Mouse (Mus musculus): ENCODE results near the gene Flrt3. TPM values are rescaled to one million over a fixed set of nuclear protein-coding genes. Genes with fewer than 3 reads are reported as not detected.

Gene Flrt3
- polyA plus RNA-seq (2014; fragmentation: Nextera tagmentation; extraction: Ambion mirVana) = 41.3 and 46.4 TPM in 2 replicates

DNA sequence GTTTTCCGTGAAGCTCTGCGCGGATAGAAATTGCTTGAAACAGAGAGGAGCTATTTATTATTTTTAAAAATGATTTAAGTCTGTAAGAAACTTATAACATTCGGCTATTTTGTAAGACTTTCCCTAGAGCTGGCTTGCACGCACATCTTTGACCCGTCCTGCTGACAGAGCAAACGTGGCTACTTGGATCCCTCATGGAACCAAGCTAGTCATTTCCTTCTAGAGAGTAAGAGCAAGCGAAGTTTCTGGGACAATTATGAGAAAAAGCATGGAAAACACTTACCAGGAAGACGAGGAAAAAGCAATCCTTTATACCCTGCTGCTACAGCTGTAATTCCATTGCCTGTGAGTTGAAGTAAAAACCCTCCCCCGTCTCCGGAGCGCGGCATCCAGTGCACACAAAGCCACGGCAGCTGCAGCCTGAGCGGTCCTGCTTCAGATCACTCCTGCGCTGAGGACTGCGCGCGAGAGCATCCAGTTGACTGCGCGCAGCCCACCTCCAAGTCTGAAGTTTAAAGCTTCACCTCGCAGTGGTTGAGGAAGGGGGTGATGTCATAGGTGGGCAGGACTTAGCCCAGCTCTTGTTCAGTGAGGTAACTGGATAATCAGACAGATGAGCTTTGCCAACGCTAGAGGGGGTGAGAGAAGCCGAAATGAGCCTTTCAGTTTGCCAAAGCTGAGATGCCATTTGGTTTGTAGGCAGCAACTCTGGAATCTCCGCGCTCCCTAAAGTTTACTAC lies at the start of gene Flrt3:
Flrt3 (minus strand) TSS at position 507 of the 740 bp plus-strand sequence.
- H3K27me3 ChIP-seq (ENCODE audit: control insufficient read depth, insufficient read depth, low read length) = no peaks in the 10 kb centered on the region; the same call in 1 of the 2 replicates
- DNase-seq (ENCODE audit: low spot score) (peak; percentile 96), ATAC-seq (ENCODE audit: low FRiP score) (peak; percentile 98)
- H3K9me3 ChIP-seq (ENCODE audit: control insufficient read depth, low read length) = no peaks in the 10 kb centered on the region
- H3K27ac ChIP-seq = peak within 1 kb of the TSS; percentile 88
- peak within 1 kb of the TSS; percentile 70 for H3K4me2 ChIP-seq (replicated peaks)
- 1% methylated on average over 26 of the region's 26 CpGs for WGBS
- peak within 1 kb of the TSS; percentile 81 for H3K9ac ChIP-seq
- peaks cover 14% of the 10 kb centered on the region for H3K4me1 ChIP-seq (replicated peaks; ENCODE audit: control insufficient read depth, insufficient read depth, low read length)
- peak within 1 kb of the TSS; percentile 54 for H3K4me3 ChIP-seq (replicated peaks; ENCODE audit: low read length)
- H3K36me3 ChIP-seq (replicated peaks; ENCODE audit: control insufficient read depth, insufficient read depth) = no peaks in the 10 kb centered on the region

DNA sequence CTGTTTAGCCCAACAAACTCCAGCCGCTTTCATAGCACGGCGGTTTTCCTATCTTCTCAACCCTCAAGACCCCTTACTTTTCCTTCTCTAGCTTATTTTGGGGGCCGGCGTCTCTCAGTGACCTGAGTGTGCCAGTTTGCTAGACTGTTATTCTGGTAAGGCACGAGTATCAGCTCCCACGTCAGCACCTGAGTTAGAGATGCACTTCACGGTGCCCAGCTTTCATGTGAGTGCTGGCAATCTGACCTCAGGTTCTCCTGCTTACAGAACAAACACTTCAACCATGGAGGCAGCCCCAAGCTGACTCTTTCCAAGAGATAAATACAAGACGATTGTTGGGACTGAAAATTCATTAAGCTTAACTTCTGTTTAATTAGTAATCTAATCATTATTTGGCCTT lies 46.1 kb upstream of the Flrt3 start:
- Histone ChIP-seq H3K4me3 (replicated peaks; ENCODE audit: low read length) (no peak overlapping the region), H3K4me1 (replicated peaks; ENCODE audit: control insufficient read depth, insufficient read depth, low read length) (no peaks in the 10 kb centered on the region), H3K36me3 (replicated peaks; ENCODE audit: control insufficient read depth, insufficient read depth) (no peaks in the 10 kb centered on the region), H3K27me3 (ENCODE audit: control insufficient read depth, insufficient read depth, low read length) (no peaks in the 10 kb centered on the region), H3K9ac (no peak overlapping the region), H3K4me2 (replicated peaks) (no peak overlapping the region), H3K27ac (no peak overlapping the region), H3K9me3 (ENCODE audit: control insufficient read depth, low read length) (no peaks in the 10 kb centered on the region)
- ATAC-seq (ENCODE audit: low FRiP score) (no peak), DNase-seq (ENCODE audit: low spot score) (no peak)
- 92% methylated on average over 9 of the region's 9 CpGs for WGBS

DNA sequence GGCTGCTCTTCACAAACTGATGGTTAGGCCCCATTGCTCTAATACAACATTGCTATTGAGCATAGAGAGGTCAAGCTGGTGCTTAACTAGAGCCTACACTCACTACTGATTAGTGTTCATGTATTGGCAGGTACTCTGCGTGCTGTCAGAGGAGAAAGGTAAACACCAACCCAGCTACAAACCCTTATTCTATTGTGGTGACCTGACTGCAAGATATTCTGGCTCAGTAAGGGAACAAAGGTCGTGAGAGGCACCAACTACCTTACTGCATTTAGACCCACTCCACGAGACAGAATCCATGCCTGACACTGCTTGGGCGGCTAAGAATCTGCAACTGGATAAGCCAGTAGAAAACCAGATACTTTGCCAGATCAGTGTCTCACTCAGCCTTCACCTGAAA lies 44.6 kb upstream of the Flrt3 start:
- no peak for DNase-seq (ENCODE audit: low spot score)
- Histone ChIP-seq H3K9ac (no peak overlapping the region), H3K27ac (no peak overlapping the region), H3K27me3 (ENCODE audit: control insufficient read depth, insufficient read depth, low read length) (no peaks in the 10 kb centered on the region), H3K4me3 (replicated peaks; ENCODE audit: low read length) (no peak overlapping the region), H3K36me3 (replicated peaks; ENCODE audit: control insufficient read depth, insufficient read depth) (no peaks in the 10 kb centered on the region), H3K4me2 (replicated peaks) (no peak overlapping the region), H3K9me3 (ENCODE audit: control insufficient read depth, low read length) (no peaks in the 10 kb centered on the region), H3K4me1 (replicated peaks; ENCODE audit: control insufficient read depth, insufficient read depth, low read length) (no peaks in the 10 kb centered on the region)
- 89% methylated on average over 4 of the region's 4 CpGs for WGBS
- no peak for ATAC-seq (ENCODE audit: low FRiP score)

DNA sequence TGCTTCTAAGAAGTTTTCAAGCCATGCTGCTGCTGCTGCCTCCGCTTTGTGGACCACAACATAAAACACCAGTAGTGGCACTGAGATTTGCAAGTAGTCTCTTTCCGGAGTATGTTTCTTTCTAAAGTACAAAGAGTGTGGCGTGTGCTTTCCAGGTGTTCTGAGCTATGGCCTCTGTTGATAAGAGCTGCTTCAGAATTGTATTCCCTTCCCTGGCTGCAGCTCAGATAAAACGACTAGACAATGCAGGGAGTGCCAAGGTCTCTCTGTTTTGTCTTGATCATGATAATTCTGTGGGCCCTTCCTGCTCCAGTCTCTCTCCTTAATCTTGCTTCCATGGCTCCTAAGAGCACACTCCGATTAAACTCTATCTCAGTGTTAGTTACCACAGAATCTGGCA lies 36.3 kb upstream of the Flrt3 start:
- Histone ChIP-seq H3K27me3 (ENCODE audit: control insufficient read depth, insufficient read depth, low read length) (no peaks in the 10 kb centered on the region), H3K9me3 (ENCODE audit: control insufficient read depth, low read length) (no peaks in the 10 kb centered on the region), H3K9ac (no peak overlapping the region), H3K4me3 (replicated peaks; ENCODE audit: low read length) (no peak overlapping the region), H3K27ac (no peak overlapping the region), H3K4me1 (replicated peaks; ENCODE audit: control insufficient read depth, insufficient read depth, low read length) (peaks cover 13% of the 10 kb centered on the region), H3K4me2 (replicated peaks) (no peak overlapping the region), H3K36me3 (replicated peaks; ENCODE audit: control insufficient read depth, insufficient read depth) (no peaks in the 10 kb centered on the region)
- 80% methylated on average over 5 of the region's 5 CpGs for WGBS
- ATAC-seq (ENCODE audit: low FRiP score) = no peak
- no peak for DNase-seq (ENCODE audit: low spot score)

DNA sequence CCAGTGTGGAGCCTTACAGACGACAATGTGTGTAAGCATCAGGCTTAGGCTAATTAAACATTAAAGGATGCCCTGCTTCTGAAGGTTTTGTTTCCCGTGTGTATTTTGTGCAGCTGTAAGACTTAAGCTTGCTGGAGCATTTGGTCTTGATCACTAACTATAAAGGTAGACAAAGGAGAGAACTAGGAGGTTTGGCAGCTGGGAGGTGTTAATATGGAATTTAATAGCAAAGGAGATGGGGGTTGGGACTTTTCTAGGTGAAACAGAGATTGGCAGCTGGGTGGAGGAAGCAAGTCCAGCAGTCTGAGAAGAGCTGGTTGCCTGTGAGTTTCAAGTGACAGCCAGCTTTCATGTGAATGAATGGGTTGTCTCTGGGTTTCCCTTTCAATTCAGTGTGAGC lies 34.0 kb upstream of the Flrt3 start:
- Histone ChIP-seq H3K36me3 (replicated peaks; ENCODE audit: control insufficient read depth, insufficient read depth) (no peaks in the 10 kb centered on the region), H3K9ac (no peak overlapping the region), H3K4me1 (replicated peaks; ENCODE audit: control insufficient read depth, insufficient read depth, low read length) (peaks cover 13% of the 10 kb centered on the region), H3K4me3 (replicated peaks; ENCODE audit: low read length) (no peak overlapping the region), H3K4me2 (replicated peaks) (no peak overlapping the region), H3K27me3 (ENCODE audit: control insufficient read depth, insufficient read depth, low read length) (no peaks in the 10 kb centered on the region), H3K27ac (no peak overlapping the region), H3K9me3 (ENCODE audit: control insufficient read depth, low read length) (no peaks in the 10 kb centered on the region)
- ATAC-seq (ENCODE audit: low FRiP score) = no peak
- DNase-seq (ENCODE audit: low spot score) = peak; percentile 34
- WGBS = 7% methylated on average over 2 of the region's 2 CpGs

DNA sequence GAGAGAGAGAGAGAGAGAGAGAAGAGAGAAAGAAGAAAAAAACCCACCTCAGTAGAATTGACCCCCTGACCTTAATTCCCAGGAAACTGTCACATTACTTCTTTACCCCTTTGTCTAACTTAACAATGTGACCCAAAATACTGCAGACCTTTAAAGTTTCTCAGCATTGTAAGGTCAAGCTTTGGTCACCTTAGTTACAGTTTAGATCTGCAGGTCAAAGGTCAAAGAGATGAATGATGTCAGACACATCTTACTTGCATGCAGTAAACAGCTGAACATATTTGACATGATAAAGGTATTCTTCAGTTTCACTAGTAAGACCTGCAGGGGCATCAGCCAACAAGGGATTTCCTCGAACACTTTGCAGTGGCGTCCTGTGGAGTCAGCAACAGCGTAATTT lies 32.9 kb upstream of the Flrt3 start:
- no peaks in the 10 kb centered on the region for H3K9me3 ChIP-seq (ENCODE audit: control insufficient read depth, low read length)

DNA sequence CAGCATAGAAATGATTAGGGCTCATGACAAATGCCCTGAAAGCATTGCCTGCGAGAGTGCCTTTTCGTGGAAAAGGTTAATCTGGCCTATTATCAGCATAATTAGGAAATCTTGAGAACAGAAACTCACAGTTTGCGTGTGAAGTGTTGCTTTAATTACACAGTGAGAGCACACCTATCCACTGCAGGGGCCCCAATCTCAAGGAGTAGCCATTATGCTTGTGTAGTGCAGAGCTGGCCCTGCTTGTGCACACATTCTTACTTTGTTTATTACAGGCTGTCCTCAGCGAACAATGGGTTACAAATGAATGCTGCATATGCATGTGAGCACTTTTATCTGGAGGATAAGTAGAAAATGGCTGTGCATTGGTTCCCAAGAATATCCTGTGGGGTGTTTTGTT lies 32.1 kb upstream of the Flrt3 start:
- Histone ChIP-seq H3K27me3 (ENCODE audit: control insufficient read depth, insufficient read depth, low read length) (no peaks in the 10 kb centered on the region), H3K4me3 (replicated peaks; ENCODE audit: low read length) (no peak overlapping the region), H3K4me1 (replicated peaks; ENCODE audit: control insufficient read depth, insufficient read depth, low read length) (peaks cover 13% of the 10 kb centered on the region), H3K9me3 (ENCODE audit: control insufficient read depth, low read length) (no peaks in the 10 kb centered on the region), H3K27ac (no peak overlapping the region), H3K4me2 (replicated peaks) (no peak overlapping the region), H3K36me3 (replicated peaks; ENCODE audit: control insufficient read depth, insufficient read depth) (no peaks in the 10 kb centered on the region), H3K9ac (no peak overlapping the region)
- ATAC-seq (ENCODE audit: low FRiP score) (no peak), DNase-seq (ENCODE audit: low spot score) (no peak)
- 40% methylated on average over 4 of the region's 4 CpGs for WGBS

More for the DNA sequence above, 32.9 kb upstream of the Flrt3 start:
- DNase-seq (ENCODE audit: low spot score) = no peak
- H3K4me3 ChIP-seq (replicated peaks; ENCODE audit: low read length) = no peak overlapping the region
- H3K27ac ChIP-seq = no peak overlapping the region
- H3K36me3 ChIP-seq (replicated peaks; ENCODE audit: control insufficient read depth, insufficient read depth) = no peaks in the 10 kb centered on the region
- H3K9ac ChIP-seq = no peak overlapping the region
- peaks cover 13% of the 10 kb centered on the region for H3K4me1 ChIP-seq (replicated peaks; ENCODE audit: control insufficient read depth, insufficient read depth, low read length)
- no peak overlapping the region for H3K4me2 ChIP-seq (replicated peaks)
- H3K27me3 ChIP-seq (ENCODE audit: control insufficient read depth, insufficient read depth, low read length) = no peaks in the 10 kb centered on the region
- no peak for ATAC-seq (ENCODE audit: low FRiP score)
- 11% methylated on average over 3 of the region's 3 CpGs for WGBS

DNA sequence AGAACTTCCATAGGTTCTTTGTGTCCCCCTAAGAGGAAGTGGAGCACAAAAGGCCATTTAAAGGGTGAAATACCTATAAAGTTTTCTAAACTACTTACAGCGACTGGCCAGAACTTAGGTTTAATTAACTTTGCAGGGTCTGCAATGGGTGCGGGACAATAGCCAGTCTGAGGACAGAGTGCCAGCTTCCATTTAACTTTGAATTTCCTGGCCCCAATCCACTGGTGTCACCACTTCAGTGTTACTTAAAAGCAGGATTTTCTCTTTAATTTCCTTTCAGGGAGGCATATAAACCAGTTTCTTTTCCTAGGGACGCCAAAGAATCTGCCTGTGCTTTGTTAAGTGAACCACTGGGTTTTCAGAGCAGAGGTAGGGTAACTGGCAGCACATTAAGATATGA lies 27.3 kb upstream of the Flrt3 start:
- Histone ChIP-seq H3K4me3 (replicated peaks; ENCODE audit: low read length) (no peak overlapping the region), H3K9me3 (ENCODE audit: control insufficient read depth, low read length) (no peaks in the 10 kb centered on the region), H3K27ac (no peak overlapping the region), H3K4me1 (replicated peaks; ENCODE audit: control insufficient read depth, insufficient read depth, low read length) (no peaks in the 10 kb centered on the region), H3K36me3 (replicated peaks; ENCODE audit: control insufficient read depth, insufficient read depth) (no peaks in the 10 kb centered on the region), H3K27me3 (ENCODE audit: control insufficient read depth, insufficient read depth, low read length) (no peaks in the 10 kb centered on the region), H3K4me2 (replicated peaks) (no peak overlapping the region), H3K9ac (no peak overlapping the region)
- ATAC-seq (ENCODE audit: low FRiP score) (no peak), DNase-seq (ENCODE audit: low spot score) (no peak)
- 28% methylated on average over 3 of the region's 3 CpGs for WGBS

DNA sequence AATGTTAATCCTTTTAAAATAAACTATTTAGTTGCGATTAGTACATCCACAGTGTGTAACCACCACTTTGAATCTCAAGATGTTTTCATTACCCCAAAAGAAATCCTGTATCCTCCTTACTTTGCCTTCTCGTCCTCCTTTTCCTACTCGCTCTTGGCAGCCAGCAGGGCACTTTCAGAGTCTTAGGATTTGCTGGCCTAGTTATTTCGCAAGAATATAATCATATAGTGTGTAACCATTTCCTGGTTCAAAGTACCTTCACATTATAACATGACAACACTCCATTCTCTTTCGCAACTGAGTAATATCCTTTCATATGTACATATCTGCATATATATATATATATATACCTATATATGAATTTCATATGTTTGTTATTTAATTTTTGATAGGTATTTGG lies 22.6 kb upstream of the Flrt3 start:
- no peaks in the 10 kb centered on the region for H3K4me1 ChIP-seq (replicated peaks; ENCODE audit: control insufficient read depth, insufficient read depth, low read length)
- 93% methylated on average over 5 of the region's 5 CpGs for WGBS
- no peaks in the 10 kb centered on the region for H3K36me3 ChIP-seq (replicated peaks; ENCODE audit: control insufficient read depth, insufficient read depth)
- H3K4me3 ChIP-seq (replicated peaks; ENCODE audit: low read length) = no peak overlapping the region
- no peak for DNase-seq (ENCODE audit: low spot score)
- no peak overlapping the region for H3K9ac ChIP-seq
- H3K27me3 ChIP-seq (ENCODE audit: control insufficient read depth, insufficient read depth, low read length) = no peaks in the 10 kb centered on the region
- H3K27ac ChIP-seq = no peak overlapping the region
- H3K4me2 ChIP-seq (replicated peaks) = no peak overlapping the region
- H3K9me3 ChIP-seq (ENCODE audit: control insufficient read depth, low read length) = no peaks in the 10 kb centered on the region
- no peak for ATAC-seq (ENCODE audit: low FRiP score)

DNA sequence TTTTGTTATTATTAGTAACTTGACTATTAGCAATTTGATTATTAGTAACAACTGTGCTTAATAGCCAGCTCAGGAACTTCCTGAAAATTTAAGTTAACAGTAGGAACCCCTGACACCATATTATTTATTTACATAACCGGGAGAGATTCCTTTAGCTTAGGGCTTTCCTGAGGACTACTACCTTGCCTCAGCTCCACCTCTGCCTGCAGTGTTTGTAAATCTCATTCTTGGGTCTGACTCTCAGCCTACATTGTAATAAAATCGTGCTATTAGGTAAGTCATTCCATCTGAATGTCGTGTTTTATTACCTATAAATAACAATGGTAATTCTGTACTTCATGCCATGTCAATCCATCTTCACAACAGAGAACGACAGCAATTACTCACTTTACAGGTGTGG lies 21.2 kb upstream of the Flrt3 start:
- no peaks in the 10 kb centered on the region for H3K4me1 ChIP-seq (replicated peaks; ENCODE audit: control insufficient read depth, insufficient read depth, low read length)
- ATAC-seq (ENCODE audit: low FRiP score) (no peak), DNase-seq (ENCODE audit: low spot score) (no peak)
- no peak overlapping the region for H3K4me3 ChIP-seq (replicated peaks; ENCODE audit: low read length)
- no peaks in the 10 kb centered on the region for H3K27me3 ChIP-seq (ENCODE audit: control insufficient read depth, insufficient read depth, low read length)
- no peaks in the 10 kb centered on the region for H3K9me3 ChIP-seq (ENCODE audit: control insufficient read depth, low read length)
- 75% methylated on average over 4 of the region's 4 CpGs for WGBS
- H3K9ac ChIP-seq = no peak overlapping the region
- H3K27ac ChIP-seq = no peak overlapping the region
- no peak overlapping the region for H3K4me2 ChIP-seq (replicated peaks)
- no peaks in the 10 kb centered on the region for H3K36me3 ChIP-seq (replicated peaks; ENCODE audit: control insufficient read depth, insufficient read depth)
